Mouse (Mus musculus) liver, embryonic 14.5 days (tissue): ENCODE data around the gene Pcdh15.

ENCODE experiments used
- CTCF ChIP-seq: IDR thresholded peaks from 2 replicates; pipeline ENCODE4 v1.5.1; 2016; ENCODE audit warnings: antibody characterized with exemption, low read depth, control low read depth
- EP300 ChIP-seq: IDR thresholded peaks from 2 replicates; pipeline ENCODE4 v1.6.1; 2016; ENCODE audit warnings: antibody characterized with exemption, low read depth

GRCm38 (mm10) chr10:74591799-74592198 is 1492.7 kb downstream of the Pcdh15 start:
- TF ChIP-seq EP300 (no peak), CTCF (no peak)
